Mouse (Mus musculus) frontal cortex, adult 2 months (tissue): ENCODE results near the gene Son. TPM values are rescaled to one million over a fixed set of nuclear protein-coding genes. Genes with fewer than 3 reads are reported as not detected.
"Not testable (repeated sequence)": the region's sequence is repeated elsewhere in the genome, so short reads cannot be mapped to it uniquely, and the experiment has no call there.

Experiments
- DNase-seq, 2 experiments: peaks; one replicate each; pipeline ENCODE4 v3.0.0; 2022; ENCODE audit warnings: low spot score in 1 of 2; ENCODE audit errors: extremely low spot score in 1 of 2
- polyA plus RNA-seq: library from polyadenylated mRNA; depleted of rRNA; stranded (reverse); fragments of >200 nt; gene quantifications from 2 replicates; pipeline ENCODE4 v1.2.3, GENCODE M21; 2012

The Son gene
- polyA plus RNA-seq, 1 experiment, result 426 TPM

DNA sequence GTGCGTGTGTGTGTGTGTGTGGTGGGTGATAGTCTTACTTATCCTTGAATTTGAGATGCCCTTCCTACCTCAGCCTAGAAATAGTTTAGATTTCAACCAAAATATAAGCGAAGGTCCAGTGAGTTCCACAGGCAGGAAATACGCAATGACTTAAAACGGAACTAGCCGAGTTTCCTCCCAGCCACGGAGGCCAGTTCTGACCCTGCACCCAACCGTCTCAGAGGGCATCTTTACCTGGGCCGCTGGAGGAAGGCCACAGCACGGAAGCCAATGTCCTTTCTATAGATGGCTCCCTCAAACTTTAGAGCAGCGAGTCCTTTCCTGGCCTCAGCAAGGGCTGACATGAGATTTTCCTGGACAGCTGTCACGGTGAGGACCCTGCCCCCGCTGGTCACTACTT is 13.7 kb upstream of the Son start:
- DNase-seq, result no peak

DNA sequence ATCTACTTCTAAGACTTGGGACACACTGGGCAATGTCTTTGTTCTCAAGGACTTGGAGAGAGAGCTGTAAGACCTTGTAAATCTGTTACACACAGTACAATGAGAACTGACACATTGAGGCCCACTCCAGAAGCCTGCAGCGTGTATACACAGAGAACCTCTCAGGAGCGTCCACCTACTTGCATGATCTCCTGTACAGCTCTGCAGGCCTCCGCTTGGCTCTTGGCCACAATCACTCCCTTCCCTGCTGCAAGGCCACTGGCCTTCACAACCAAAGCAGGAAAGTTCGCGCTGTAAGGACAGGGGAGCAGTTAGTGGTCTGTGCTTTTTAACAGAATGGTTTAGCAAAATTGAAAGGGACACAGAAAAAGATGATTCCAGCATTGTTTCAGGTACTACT is 8.1 kb upstream of the Son start:
- no peak for DNase-seq

DNA sequence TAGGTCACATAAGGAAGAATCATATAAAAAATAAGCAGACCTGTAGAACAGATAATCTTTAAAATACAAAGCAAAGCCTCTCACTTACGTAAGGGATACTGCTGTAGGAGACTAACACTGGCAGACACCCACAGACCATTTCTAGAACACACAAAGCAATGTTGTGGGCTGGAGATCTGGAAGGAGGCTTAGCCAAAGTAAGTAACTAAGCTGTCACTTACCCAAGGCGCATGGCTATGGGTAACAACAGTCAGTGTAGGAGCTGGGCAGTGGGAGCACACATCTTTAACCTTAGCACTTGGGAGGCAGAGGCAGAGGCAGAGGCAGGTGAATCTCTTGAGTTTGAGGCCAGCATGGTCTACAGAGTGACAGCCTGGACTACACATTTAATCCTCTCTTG is 7.7 kb upstream of the Son start:
- peak; percentile 54 to 62 for DNase-seq

DNA sequence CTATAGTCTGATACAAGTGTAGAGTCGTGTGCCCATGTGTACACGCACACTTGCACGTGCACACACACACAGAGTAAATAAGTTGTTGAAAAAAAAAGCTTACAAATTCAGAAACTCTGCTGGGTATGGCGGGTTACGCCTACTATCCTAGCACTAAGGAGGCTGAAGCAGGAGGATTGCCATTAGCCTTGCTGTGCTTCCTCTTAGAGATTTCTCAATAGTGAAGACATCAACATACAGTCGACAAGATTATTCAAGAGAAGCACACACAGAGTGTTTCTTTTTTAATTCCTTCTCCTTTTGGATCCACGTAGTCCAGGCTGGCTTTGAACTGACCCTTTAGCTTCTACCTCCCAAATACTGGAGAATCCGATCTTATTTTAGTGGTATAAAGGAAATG is 7.1 kb upstream of the Son start:
- no peak for DNase-seq

DNA sequence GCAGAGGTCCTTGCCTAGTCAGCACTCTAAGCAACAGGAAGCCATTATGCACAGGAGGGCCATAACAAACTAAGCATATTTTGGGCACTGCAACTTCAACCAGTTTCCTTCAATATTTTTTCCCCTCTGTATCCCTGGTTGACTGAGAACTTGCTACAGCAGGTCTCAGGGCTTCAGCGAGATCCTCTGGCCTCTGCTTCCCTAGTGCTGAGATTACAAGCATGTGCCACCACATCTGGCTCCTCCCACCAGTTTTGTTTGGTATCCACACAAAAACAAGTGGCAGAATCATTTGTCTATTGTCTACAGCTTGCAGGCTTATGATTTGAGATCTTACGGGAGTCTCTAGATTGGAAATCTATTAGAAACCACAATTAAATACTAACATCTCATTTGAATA is 2.4 kb upstream of the Son start:
- no peak for DNase-seq

DNA sequence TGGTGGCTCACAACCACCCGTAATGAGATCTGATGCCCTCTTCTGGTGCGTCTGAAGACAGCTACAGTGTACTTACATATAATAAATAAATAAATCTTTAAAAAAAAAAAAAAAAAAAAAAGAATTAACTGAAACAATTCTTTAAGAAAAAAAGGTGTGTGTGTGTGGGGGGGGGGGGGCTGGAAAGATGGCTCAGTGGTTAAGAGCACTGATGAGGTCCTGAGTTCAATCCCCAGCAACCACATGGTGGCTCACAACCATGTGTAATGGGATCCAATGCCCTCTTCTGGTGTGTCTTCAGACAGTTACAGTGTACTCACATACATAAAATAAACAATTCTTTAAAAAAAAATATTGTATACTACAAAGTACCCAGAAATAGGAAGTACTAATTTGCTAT is 1.9 kb upstream of the Son start:
- DNase-seq, result not testable (repeated sequence)

DNA sequence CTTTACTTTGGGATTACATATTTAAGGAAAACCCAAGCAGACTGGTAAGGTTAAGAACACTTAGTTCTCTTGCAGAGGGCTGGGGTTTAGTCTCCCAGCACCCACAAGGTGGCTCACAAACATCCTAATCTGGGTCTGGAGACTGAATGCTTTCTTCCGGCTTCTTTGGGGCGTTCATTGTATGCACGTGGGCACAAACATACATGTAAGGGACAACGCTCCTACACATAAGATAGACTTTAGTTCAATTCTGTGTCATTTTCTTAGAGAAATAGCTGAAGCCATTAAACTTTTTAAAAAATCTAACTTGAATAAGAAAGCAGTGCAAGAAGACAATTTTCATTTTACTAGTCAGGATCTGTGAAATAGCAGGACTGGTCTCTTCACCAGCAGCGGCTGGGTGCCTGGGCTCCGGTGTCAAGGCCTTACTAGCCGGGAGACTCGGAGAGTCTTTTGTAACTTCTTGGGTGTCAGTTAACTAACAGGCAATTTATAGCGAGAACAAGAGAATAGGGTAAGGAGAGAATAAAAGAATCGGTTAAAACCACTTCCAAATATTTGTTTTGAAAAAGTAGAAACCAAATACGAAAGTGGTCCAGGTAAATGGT is 1.2 kb upstream of the Son start:
- no peak for DNase-seq

DNA sequence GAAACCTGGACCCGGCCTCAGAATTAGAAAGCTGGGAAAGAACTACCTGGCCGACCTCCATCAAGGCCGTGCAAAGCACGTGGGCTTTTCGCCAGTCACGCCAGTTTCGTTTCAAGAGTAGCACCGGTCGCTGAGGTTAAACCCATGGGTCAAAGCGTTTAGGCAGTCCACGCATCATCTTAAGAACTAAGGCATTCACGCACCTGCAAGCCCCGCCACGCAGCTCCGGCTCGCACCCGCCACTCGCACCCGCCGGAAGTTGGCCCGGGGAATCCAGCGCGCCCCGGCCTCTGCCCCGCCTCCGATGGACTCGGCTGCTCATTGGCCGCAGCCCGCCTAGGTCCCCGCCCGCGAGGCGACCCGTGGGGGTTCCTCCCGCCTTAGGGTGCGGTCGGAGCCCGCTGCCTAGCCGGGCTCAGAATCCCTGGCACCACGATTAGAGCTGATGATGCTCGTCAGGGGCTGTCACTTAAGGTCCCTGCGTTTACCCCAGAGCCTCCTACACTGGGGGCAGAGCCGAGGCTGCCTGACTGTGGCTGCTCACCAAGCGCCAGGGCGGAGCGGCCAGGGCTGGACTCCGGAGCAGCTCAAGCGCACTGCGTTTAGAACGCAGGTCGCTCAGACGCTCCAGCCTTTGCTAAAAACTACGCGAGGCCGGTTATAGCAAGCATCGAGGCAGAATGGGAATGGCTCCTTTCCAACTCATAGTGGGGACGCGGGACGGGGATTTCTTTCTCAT is 456 bp upstream of the Son start, which contains the start of gene Gart:
Gene Gart (minus strand): TSS at position 272 of the 739 bp plus-strand sequence.
- peak; percentile 84 to 94 for DNase-seq

DNA sequence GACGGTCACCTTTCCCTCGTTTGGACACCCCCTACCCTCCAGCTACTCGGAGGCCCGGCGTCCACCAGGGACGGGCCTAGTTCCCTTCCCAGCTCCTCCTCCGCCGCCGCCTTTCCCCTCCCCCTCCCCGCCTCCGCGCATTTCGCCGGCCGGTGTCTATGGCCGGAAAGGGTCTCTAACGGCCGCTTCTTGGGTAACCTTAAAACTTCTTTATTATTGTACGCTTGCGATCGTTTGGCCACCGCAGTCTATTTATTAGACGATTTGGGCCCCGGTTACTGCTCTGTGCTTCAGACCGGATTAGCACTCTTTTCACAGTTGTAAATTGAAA is 879 bp downstream of the Son start:
- peak in 1 of 2 experiments; percentile 66 for DNase-seq

DNA sequence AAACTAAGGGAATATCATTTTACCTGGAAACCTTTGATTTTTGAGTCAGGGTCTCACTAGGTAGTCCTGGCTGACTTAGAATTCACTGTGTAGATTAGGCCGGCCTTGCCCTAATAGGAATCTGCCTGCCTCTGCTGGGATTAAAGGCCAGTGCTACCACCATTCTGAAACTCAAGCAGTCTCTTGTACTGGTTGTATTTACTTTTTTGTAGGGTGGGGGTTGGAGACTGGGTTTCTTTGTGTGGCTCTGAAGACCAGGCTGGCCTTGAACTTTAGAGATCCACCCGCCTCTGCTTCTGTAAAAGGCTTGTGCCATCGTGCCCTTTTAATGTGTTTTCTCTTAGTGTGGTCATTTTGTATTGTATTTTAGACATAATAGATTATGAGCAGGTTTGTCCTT is 1.9 kb downstream of the Son start:
- DNase-seq, result no peak

DNA sequence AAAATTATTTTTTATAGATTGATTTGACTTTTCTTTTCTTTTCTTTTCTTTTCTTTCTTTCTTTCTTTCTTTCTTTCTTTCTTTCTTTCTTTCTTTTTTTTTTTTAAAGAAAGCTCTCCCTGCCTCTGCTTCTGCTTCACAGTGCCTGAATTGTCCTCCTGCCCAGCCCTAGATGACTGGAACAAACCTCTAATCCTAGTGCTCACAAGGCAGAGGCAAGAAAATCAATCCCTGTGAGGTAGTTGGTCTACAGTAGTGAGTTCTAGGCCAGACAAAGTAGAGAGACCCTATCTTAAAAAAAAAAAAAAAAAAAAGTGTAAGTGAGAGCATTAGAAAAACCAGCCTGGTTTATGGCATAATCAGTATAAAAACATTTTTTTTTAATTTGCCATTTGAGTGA is 2.5 kb downstream of the Son start:
- DNase-seq, result no peak

DNA sequence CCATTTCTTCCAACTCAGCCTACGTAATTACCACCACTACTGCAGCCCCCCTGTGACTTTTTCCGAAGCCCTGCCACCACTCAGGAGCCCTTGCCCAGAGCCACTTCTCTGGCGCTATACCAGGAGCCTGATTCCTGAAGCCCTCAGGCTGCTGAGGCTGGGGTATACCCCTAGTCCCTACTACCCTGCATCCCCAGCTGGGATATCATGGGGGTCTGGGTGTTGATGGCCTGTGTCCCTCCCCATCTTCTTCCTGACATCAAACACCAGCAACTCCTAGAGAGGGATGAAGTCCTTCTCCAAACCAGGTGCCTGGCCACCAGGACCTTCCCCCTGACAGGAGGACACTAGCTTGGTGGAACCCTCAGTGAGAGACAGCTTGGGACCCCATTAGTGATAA is 4.9 kb downstream of the Son start:
- no peak for DNase-seq

DNA sequence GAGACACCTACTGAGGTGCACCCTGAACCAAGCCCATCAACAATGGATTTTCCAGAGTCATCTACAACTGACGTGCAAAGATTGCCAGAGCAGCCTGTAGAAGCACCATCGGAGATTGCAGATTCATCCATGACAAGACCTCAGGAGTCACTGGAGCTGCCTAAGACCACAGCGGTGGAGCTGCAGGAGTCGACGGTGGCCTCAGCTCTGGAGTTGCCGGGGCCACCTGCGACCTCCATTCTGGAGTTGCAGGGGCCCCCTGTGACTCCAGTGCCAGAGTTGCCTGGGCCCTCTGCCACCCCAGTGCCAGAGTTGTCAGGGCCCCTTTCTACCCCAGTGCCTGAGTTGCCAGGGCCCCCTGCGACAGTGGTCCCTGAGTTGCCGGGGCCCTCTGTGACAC is 8.0 kb downstream of the Son start:
- DNase-seq, result no peak

DNA sequence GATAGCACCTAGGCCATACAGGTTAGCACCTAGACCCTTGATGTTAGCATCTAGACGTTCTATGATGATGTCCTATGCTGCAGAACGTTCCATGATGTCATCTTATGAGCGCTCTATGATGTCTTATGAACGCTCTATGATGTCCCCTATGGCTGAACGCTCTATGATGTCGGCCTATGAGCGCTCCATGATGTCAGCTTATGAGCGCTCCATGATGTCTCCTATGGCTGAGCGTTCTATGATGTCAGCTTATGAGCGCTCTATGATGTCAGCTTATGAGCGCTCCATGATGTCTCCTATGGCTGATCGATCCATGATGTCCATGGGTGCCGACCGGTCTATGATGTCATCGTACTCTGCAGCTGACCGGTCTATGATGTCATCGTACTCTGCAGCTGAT is 10.0 kb downstream of the Son start:
- no peak for DNase-seq

DNA sequence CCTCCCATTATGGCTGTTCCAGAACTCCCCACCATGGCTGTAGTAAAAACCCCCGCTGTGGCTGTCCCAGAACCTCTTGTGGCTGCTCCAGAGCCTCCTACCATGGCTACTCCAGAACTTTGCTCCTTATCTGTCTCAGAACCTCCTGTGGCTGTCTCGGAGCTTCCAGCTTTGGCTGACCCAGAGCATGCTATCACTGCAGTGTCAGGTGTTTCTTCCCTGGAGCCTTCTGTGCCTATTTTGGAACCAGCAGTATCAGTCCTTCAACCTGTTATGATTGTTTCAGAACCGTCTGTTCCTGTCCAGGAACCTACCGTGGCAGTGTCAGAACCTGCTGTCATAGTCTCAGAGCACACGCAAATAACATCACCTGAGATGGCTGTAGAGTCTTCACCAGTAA is 11.2 kb downstream of the Son start:
- DNase-seq, result no peak

DNA sequence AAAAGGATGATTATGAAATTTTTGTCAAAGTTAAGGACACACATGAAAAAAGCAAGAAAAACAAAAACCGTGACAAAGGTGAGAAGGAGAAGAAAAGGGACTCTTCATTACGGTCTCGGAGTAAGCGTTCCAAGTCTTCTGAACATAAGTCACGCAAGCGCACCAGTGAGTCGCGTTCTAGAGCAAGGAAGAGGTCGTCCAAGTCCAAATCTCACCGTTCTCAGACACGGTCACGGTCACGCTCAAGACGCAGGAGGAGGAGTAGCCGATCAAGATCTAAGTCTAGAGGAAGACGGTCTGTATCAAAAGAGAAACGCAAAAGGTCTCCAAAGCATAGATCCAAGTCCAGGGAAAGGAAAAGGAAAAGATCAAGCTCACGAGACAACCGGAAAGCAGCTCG is 12.5 kb downstream of the Son start:
- DNase-seq, result no peak

DNA sequence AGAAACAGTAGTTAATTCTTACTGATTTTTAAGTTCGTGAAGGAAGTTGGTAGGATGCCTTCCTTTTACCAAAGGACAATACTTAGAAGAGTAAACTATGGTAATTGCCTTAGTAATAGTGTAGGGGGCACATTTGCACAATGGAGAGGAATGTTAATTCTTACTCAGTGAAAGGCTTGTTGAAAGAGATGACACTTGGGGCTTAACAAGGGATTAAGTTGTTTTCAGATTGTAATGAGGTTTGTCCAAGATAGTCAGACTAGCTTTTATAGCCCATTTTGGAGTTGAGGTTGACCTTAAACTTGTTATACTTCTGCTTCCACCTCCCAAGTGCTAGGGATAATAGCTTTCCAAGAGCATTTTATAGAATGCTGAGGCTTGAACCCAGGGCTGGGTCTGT is 14.1 kb downstream of the Son start:
- DNase-seq, result no peak

DNA sequence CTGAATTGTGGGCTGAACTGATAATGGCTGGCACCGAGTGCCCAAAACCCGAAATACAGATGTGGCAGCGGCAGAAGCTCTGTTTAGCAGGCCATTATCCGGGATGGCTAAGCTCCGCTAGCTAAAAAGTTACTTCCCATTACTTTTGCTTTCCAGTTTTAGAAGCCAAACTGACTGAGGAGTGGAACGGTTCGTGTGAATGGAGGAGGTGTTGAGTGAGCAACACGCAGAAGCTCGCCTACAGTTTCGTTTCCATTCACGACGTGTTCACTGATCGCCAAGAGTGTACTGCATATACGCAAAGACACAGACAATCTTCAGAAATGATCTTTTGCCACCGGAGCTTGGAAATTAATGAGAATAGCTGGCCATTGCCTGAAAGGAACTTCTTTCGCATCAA is 15.0 kb downstream of the Son start:
- DNase-seq, result peak in 1 of 2 experiments; percentile 59

DNA sequence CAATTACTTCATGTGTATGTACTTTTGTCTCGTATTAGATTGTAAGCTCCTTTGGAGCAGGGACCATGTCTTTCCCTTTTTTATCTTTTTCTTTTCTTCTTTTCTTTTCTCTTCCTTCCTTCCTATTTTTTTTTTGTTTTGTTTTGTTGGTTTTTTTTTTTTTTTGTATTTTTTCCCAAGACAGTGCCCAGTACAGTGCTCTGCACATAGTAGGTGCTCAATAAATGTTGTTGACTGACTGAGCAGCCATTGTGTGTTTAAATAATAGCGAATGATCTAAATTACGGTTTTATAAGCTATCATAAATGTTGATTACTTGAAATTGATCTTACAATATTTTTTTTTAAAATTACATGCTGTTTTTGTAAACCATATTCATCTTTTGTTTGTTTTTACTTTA is 16.5 kb downstream of the Son start:
- DNase-seq, result no peak

DNA sequence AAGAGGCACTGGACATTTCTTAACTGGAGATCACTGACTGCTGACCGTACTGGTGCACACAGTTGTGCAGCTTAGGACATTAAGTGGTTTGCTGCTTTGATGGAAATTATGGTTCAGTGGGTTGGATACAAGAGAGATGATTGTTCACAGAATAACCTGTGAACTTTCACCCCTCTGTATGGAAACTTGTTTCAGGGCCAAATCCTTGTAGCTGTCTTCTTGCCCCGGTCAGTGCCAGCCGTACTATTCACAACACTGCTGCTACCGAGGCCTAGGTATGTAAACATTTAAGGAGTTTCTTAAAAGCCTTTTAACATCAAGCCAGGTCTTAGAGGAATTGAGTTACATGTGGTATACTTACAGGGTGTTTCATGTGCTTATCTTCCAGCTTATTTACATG is 27.2 kb downstream of the Son start:
- no peak for DNase-seq

DNA sequence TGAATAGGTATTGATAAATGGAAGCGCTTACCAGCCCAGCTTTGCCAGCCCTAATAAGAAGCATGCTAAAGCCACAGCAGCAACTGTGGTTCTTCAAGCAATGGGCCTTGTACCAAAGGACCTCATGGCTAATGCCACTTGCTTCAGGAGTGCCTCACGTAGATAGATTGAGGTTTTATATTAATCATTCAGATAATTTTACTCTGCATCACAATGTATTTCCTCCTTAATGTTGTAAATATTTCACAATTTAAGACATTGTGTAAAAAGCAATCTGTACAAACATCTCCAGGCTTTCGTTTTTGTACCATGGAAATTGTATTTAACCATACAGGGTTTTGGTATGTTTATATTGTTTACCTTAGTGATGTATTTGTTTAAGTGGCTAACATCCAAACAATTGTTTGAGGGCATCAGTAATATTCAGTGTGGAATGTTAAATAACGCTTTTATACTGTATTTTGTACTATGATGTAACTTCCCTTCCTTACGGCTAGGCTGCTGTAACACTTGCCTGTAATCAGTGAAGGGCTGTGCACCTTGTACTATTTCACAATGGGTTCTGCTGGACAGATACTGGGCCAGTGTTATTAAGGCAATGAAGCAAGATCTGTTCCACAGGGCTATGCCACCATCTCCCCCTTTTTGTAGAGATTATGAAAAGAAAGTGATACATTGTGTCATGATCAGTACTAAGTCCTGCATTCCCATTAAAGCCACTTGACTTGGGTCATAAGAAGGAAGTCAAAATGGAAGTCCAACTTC is 31.0 kb downstream of the Son start:
- no peak for DNase-seq

DNA sequence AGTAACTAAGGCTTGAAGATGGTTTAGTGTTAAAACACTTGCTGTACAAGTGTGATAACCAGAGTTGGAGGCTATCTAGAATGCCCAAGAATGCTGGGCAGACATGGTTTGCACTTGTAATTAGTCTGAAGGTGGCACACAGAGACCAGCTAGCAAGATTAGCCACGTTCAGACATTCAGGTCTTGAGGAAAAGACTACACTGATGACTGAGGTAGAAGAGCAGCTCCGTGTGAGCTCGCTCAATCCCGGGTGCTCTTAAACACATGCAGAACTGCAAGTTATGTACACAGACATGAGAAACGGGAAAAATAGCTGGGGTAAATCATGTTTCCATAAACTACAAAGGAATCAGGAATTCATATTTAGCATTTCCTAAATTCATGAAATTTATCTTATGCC is 33.4 kb downstream of the Son start:
- no peak for DNase-seq
